Mouse (Mus musculus) midbrain, postnatal 0 days (tissue): ENCODE results near the gene Nod2. TPM values are rescaled to one million over a fixed set of nuclear protein-coding genes. Genes with fewer than 3 reads are reported as not detected.
A peak's percentile ranks its signal among the peaks of the same experiment; 100 is the strongest.

Experiments used
- ATAC-seq: fragments of 200-750 bp; cut with Nextera tagmentation; 2 replicates; pipeline ENCODE4 v1.8.0; 2017; ENCODE audit warnings: moderate number of reproducible peaks, mild to moderate bottlenecking, moderate TSS enrichment, moderate library complexity; ENCODE audit not compliant: low FRiP score
- DNase-seq: peaks from one replicate; pipeline ENCODE4 v3.0.0-alpha.2; 2015; ENCODE audit warnings: low spot score
- H3K27ac ChIP-seq: fragments of 300-500 bp; sonication (generic); 2 replicates; pipeline ENCODE4 v1.5.1; 2014; ENCODE audit warnings: low read depth, mild to moderate bottlenecking, low read length, mixed read lengths
- H3K27me3 ChIP-seq: fragments of 300-500 bp; sonication (generic); 2 replicates; pipeline ENCODE4 v1.6.1; 2014; ENCODE audit warnings: low read length, control low read depth, mixed read lengths; ENCODE audit not compliant: insufficient read depth
- H3K36me3 ChIP-seq: fragments of 300-500 bp; sonication (generic); 2 replicates; pipeline ENCODE4 v1.6.1; 2014; ENCODE audit warnings: low read length, control low read depth, mixed read lengths; ENCODE audit not compliant: insufficient read depth
- H3K4me1 ChIP-seq: fragments of 300-500 bp; sonication (generic); 2 replicates; pipeline ENCODE4 v1.6.1; 2014; ENCODE audit warnings: mild to moderate bottlenecking, control low read depth, antibody characterized with exemption, low read length, mixed read lengths; ENCODE audit not compliant: insufficient read depth
- H3K4me2 ChIP-seq: fragments of 300-500 bp; sonication (generic); 2 replicates; pipeline ENCODE4 v1.6.1; 2014; ENCODE audit warnings: low read depth, mild to moderate bottlenecking, low read length, mixed read lengths; ENCODE audit not compliant: poor library complexity, severe bottlenecking
- H3K4me3 ChIP-seq: fragments of 300-500 bp; sonication (generic); 2 replicates; pipeline ENCODE4 v1.5.1; 2014; ENCODE audit warnings: low read depth, mild to moderate bottlenecking, low read length, moderate library complexity
- H3K9ac ChIP-seq: fragments of 300-500 bp; sonication (generic); replicated peaks from 2 replicates; pipeline ENCODE4 v1.6.1; 2014; ENCODE audit warnings: mild to moderate bottlenecking, low read length, moderate library complexity, mixed read lengths; ENCODE audit not compliant: poor library complexity, severe bottlenecking
- H3K9me3 ChIP-seq: fragments of 300-500 bp; sonication (generic); 2 replicates; pipeline ENCODE4 v1.6.1; 2016; ENCODE audit warnings: low read length, control low read depth
- CTCF ChIP-seq: IDR thresholded peaks from 2 replicates; pipeline ENCODE4 v1.5.1; 2016; ENCODE audit warnings: antibody characterized with exemption, mild to moderate bottlenecking
- WGBS: fragments of 180-500 bp; shearing (Covaris S2); extraction: QIAGEN DNeasy Blood & Tissue Kit; methylation state at CpG from one replicate; pipeline ENCODE4 v1.1.7; 2014; 5-methylcytosine and 5-hydroxymethylcytosine counted together
- polyA plus RNA-seq: library from polyadenylated mRNA; unstranded; fragments of >200 nt; fragmentation: Nextera tagmentation; extraction: Ambion mirVana; gene quantifications from 2 replicates; pipeline ENCODE4 v1.2.1, GENCODE M21; 2015
- total RNA-seq: library from RNA; depleted of rRNA; stranded (reverse); fragments of >200 nt; gene quantifications from 2 replicates; pipeline ENCODE4 v1.2.3, GENCODE M21; 2014; rRNA removed

The Nod2 gene
- total and polyA plus RNA-seq, 2 experiments from 2014 or later: 0.17 to 0.88 TPM

DNA sequence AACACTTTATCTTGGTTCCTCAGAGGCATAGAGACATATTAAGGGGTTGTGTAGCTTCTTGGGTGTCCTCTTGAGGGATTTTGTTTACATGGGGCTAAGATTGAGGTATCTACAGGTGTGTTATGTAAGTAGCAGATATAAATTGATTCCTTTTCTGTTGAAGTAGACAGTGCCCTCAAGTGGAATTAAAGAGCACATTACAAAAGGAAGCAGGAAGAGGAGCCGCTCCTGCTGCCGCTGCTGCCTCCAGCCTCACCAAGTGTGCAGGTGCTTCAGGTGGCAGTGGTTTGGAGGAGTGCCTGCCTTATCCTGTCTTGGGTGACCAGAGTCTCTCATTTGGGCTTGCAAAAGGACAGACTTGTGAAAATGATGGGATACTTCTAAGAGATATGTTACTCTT, 54.5 kb downstream of the Nod2 start:
- peak; percentile 55 for DNase-seq
- Histone ChIP-seq H3K4me2 (no peak overlapping the region), H3K9ac (no peak overlapping the region), H3K27me3 (no peaks in the 10 kb centered on the region), H3K4me3 (no peak overlapping the region), H3K27ac (no peak overlapping the region), H3K9me3 (no peaks in the 10 kb centered on the region), H3K4me1 (no peaks in the 10 kb centered on the region; the same call in 1 of the 2 replicates), H3K36me3 (no peaks in the 10 kb centered on the region)
- WGBS: 32% methylated on average over 2 of the region's 2 CpGs
- no peak for ATAC-seq
- peak; percentile 79 for TF ChIP-seq CTCF

DNA sequence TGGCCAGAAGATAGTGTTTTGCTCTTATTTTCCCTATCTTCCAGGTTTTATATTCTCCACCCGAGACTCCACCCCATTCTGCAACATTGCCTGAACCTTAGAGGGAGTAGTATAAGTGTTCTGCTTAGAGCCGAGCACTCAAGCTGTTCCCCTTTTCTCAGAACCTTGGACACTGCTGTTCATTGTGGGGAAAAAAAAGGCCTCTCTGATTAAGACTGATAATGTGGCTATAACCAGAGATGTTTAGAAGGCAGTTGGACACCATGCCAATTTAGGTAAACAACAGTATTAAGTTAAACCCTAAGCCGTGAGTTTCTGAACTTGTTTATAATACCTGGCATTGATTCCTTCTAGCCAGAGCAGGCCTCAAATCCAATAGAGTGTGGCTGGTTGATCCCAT, 55.7 kb downstream of the Nod2 start:
- Histone ChIP-seq H3K4me3 (no peak overlapping the region), H3K27ac (no peak overlapping the region), H3K36me3 (no peaks in the 10 kb centered on the region), H3K9me3 (no peaks in the 10 kb centered on the region), H3K4me1 (no peaks in the 10 kb centered on the region; the same call in 1 of the 2 replicates), H3K9ac (no peak overlapping the region), H3K27me3 (no peaks in the 10 kb centered on the region), H3K4me2 (no peak overlapping the region)
- ATAC-seq (no peak), DNase-seq (no peak)
- WGBS: 79% methylated on average over 3 of the region's 3 CpGs
- TF ChIP-seq CTCF: no peak

DNA sequence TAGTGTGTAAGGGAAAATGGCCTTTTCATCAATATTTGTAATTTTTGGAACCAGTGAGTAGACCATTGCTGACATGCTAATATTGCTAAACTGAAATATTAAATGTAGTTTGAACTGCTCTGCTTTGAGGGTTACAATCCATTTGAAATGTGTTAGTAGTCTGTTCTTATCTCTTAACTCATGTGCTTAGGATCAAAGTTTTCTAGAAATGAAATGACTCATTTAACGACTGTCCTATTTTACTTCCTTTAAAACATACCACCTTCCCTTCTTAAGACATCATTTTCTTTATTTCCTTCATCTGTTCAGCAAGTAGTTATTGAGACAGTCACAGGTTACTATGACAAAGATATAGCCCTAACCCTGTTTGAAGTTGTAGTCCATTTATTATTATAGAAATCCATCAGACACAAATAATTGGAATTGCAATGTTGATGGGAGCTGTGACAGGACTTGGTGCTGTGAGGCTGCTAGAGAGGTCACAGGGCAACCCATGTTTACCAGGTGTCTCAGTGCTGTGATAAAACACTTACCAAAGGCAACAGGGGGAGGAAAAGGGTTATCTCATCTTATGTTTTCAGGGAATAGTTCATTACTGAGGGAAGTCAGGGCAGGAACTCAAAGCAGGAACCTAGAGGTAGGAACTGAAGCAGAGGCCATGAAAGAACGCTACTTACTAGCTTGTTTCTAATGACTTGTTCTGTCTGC, 76.3 kb downstream of the Nod2 start:
- Histone ChIP-seq H3K4me2 (no peak overlapping the region), H3K36me3 (peaks cover 16% of the 10 kb centered on the region), H3K9me3 (no peaks in the 10 kb centered on the region), H3K27me3 (no peaks in the 10 kb centered on the region), H3K9ac (no peak overlapping the region), H3K4me1 (no peaks in the 10 kb centered on the region), H3K4me3 (no peak overlapping the region), H3K27ac (no peak overlapping the region)
- TF ChIP-seq CTCF: no peak
- ATAC-seq (no peak), DNase-seq (no peak)
- 98% methylated on average over 2 of the region's 2 CpGs for WGBS

Other genes starting within 250 kb of the Nod2 start
- 36.9 and 48.9 TPM in 2 replicates for gene Nkd1, start 126.0 kb upstream of the Nod2 start, total RNA-seq
- 35.7 and 36.4 TPM in 2 replicates for gene Nkd1, start 126.0 kb upstream of the Nod2 start, polyA plus RNA-seq
- 0.80 and 1.4 TPM in 2 replicates for gene Snx20, start 11.2 kb upstream of the Nod2 start, total RNA-seq
- gene Snx20, start 11.2 kb upstream of the Nod2 start, polyA plus RNA-seq: 2.0 and 2.1 TPM in 2 replicates
- 19.1 and 23.6 TPM in 2 replicates for gene Cyld, start 49.7 kb downstream of the Nod2 start, total RNA-seq
- 11.8 and 14.3 TPM in 2 replicates for gene Cyld, start 49.7 kb downstream of the Nod2 start, polyA plus RNA-seq